Comparison of ENCODE assay signal across 10 mouse cellular contexts in the genomic region with DNA sequence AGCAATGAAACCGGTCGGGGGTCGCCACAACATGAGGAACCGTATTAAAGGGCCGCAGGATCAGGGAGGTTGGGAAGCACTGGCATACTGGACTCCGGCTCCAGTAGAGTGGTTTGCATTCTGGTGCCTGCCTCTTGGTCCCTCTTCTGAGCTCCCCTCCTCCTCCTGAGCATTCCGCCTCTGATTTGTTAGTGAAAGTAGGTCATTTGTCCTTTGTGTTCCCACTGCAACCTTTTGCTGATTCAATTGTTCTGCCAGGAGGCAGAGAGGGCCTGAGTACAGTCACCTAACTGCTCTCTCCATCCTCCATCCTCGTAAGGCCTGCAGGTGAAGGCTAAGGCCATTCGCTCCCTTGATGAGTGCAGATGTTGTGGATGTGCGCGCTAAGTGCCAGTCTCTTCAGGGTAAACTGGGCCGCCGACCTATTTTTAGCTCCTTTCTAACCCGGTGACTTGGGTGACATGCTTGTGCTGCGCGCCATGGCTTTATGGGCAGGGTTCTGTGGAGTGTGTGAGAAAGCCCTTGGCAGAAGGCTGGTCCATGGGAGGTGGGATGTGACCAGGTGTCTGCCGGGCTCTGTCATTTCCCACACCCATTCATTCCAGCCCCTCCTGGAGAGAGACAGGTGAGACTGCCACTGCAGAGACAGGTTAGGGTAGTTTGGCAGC. TPM values are rescaled to one million over a fixed set of nuclear protein-coding genes. Genes with fewer than 3 reads are reported as not detected.
DNase-seq lines count a peak whose midpoint lies in the region; ATAC-seq lines count a peak whose summit lies in the region.
"Had no signal": no experiment of that assay in that cellular context is flagged by ENCODE, and none has a peak within 500 bp of the region (broad histone marks: within the 10 kb centered on the region; RNA-seq: fewer than 3 reads in every experiment).

No protein-coding gene starts in this region.

- no peak overlapping the region for H3K4me3 ChIP-seq in forebrain, embryonic 12.5 days (replicated peaks)
- no peak overlapping the region for H3K4me3 ChIP-seq in forebrain, embryonic 15.5 days
- no peak overlapping the region for H3K4me3 ChIP-seq in midbrain, embryonic 13.5 days (replicated peaks)
- no peak overlapping the region for H3K4me3 ChIP-seq in midbrain, embryonic 14.5 days (replicated peaks; ENCODE audit: low read depth, low read length)
- H3K4me3 ChIP-seq: lung, embryonic 15.5 days had no signal

- H3K36me3 ChIP-seq in forebrain, embryonic 12.5 days (replicated peaks), result no peaks in the 10 kb centered on the region; the same call in none of the 2 replicates
- H3K36me3 ChIP-seq in forebrain, embryonic 15.5 days, result 0 out of 2 replicates have a peak, but pooled peaks cover 2% of the 10 kb centered on the region
- 0 out of 2 replicates have a peak, but pooled peaks cover 11% of the 10 kb centered on the region for H3K36me3 ChIP-seq in midbrain, embryonic 13.5 days
- H3K36me3 ChIP-seq in midbrain, embryonic 14.5 days (ENCODE audit: control insufficient read depth, insufficient read depth, low read length), result peaks cover 3% of the 10 kb centered on the region; the same call in 1 of the 2 replicates

- H3K9me3 ChIP-seq in forebrain, embryonic 12.5 days, result no peaks in the 10 kb centered on the region
- no peaks in the 10 kb centered on the region for H3K9me3 ChIP-seq in forebrain, embryonic 15.5 days
- no peaks in the 10 kb centered on the region for H3K9me3 ChIP-seq in midbrain, embryonic 13.5 days
- H3K9me3 ChIP-seq in midbrain, embryonic 14.5 days (ENCODE audit: control insufficient read depth, low read length), result no peaks in the 10 kb centered on the region
- H3K9me3 ChIP-seq: lung, embryonic 15.5 days had no signal

- H3K4me2 ChIP-seq in forebrain, embryonic 12.5 days, result no peak overlapping the region
- H3K4me2 ChIP-seq in forebrain, embryonic 15.5 days (replicated peaks), result no peak overlapping the region
- no peak overlapping the region for H3K4me2 ChIP-seq in midbrain, embryonic 13.5 days (replicated peaks)
- no peak overlapping the region for H3K4me2 ChIP-seq in midbrain, embryonic 14.5 days (ENCODE audit: low read length)
- H3K4me2 ChIP-seq: lung, embryonic 15.5 days had no signal

- no peak for ATAC-seq in forebrain, embryonic 12.5 days (ENCODE audit: low FRiP score)
- no peak for ATAC-seq in forebrain, embryonic 15.5 days (replicated peaks)
- ATAC-seq in midbrain, embryonic 13.5 days, result no peak
- no peak for ATAC-seq in midbrain, embryonic 14.5 days (ENCODE audit: low FRiP score, low TSS enrichment)

- no peak overlapping the region; the same call in none of the 2 replicates for H3K9ac ChIP-seq in forebrain, embryonic 12.5 days
- H3K9ac ChIP-seq in forebrain, embryonic 15.5 days (replicated peaks), result no peak overlapping the region
- H3K9ac ChIP-seq in midbrain, embryonic 13.5 days (replicated peaks), result 0 out of 2 replicates have a peak overlapping the region, but pooled peaks have one; percentile 7
- H3K9ac ChIP-seq in midbrain, embryonic 14.5 days (replicated peaks; ENCODE audit: low read length), result no peak overlapping the region
- H3K9ac ChIP-seq: lung, embryonic 15.5 days had no signal

- H3K27ac ChIP-seq in forebrain, embryonic 12.5 days, result 0 out of 2 replicates have a peak overlapping the region, but pooled peaks have one; percentile 47
- H3K27ac ChIP-seq in forebrain, embryonic 15.5 days (replicated peaks), result no peak overlapping the region
- H3K27ac ChIP-seq in midbrain, embryonic 13.5 days, result no peak overlapping the region
- no peak overlapping the region for H3K27ac ChIP-seq in midbrain, embryonic 14.5 days (replicated peaks; ENCODE audit: low read depth, low read length)
- H3K27ac ChIP-seq: lung, embryonic 15.5 days had no signal

- 82% methylated on average over 17 of the region's 17 CpGs for WGBS in forebrain, embryonic 12.5 days
- WGBS in forebrain, embryonic 15.5 days, result 72% methylated on average over 17 of the region's 17 CpGs
- 83% methylated on average over 17 of the region's 17 CpGs for WGBS in midbrain, embryonic 13.5 days
- 85% methylated on average over 17 of the region's 17 CpGs for WGBS in midbrain, embryonic 14.5 days

- peaks cover 76% of the 10 kb centered on the region for H3K4me1 ChIP-seq in forebrain, embryonic 12.5 days
- peaks cover 70% of the 10 kb centered on the region for H3K4me1 ChIP-seq in forebrain, embryonic 15.5 days
- H3K4me1 ChIP-seq in midbrain, embryonic 13.5 days (replicated peaks), result peaks cover 77% of the 10 kb centered on the region
- peaks cover 41% of the 10 kb centered on the region for H3K4me1 ChIP-seq in midbrain, embryonic 14.5 days (ENCODE audit: control insufficient read depth, insufficient read depth, low read length)

- no peak for DNase-seq in midbrain, embryonic 14.5 days
- DNase-seq in cerebellum, postnatal 25 days, result peak; percentile 74 to 76
- peak; percentile 68 for DNase-seq in skeletal muscle tissue, adult 2 months (ENCODE audit: low read depth, low spot score)
- DNase-seq in gastrocnemius, adult 18-20 months (ENCODE audit: low spot score), result no peak
- DNase-seq in frontal cortex, postnatal 10 days (ENCODE audit: low spot score in 2 of 2), result no peak
- DNase-seq: kidney, adult 8-10 months had no signal

- H3K27me3 ChIP-seq in forebrain, embryonic 12.5 days, result no peaks in the 10 kb centered on the region
- no peaks in the 10 kb centered on the region for H3K27me3 ChIP-seq in forebrain, embryonic 15.5 days
- no peaks in the 10 kb centered on the region for H3K27me3 ChIP-seq in midbrain, embryonic 13.5 days
- H3K27me3 ChIP-seq in midbrain, embryonic 14.5 days (ENCODE audit: control insufficient read depth, insufficient read depth, low read length), result no peaks in the 10 kb centered on the region
- H3K27me3 ChIP-seq: lung, embryonic 15.5 days had no signal

RNA-seq across cellular contexts. Expression of a gene that starts 8.6 kb away (rescaled TPM):
- polyA plus RNA-seq in forebrain, embryonic 12.5 days (2016; fragmentation: Nextera tagmentation; extraction: Ambion mirVana), result 67.2 and 67.6 TPM in 2 replicates
- 69.4 and 76.8 TPM in 2 replicates for polyA plus RNA-seq in forebrain, embryonic 15.5 days (2015; fragmentation: Nextera tagmentation; extraction: Ambion mirVana)
- polyA plus RNA-seq in midbrain, embryonic 13.5 days (2015; fragmentation: Nextera tagmentation; extraction: Ambion mirVana), result 62.4 and 67.0 TPM in 2 replicates
- 48.7 and 58.1 TPM in 2 replicates for polyA plus RNA-seq in midbrain, embryonic 14.5 days (2014; fragmentation: Nextera tagmentation; extraction: Ambion mirVana)
- total RNA-seq in gastrocnemius, adult 18-20 months (2021), result 10 to 100 TPM; 52.1 to 53.3 TPM

Comparison
In these comparisons a context has a peak if more than half of its experiments do, and no peak if none do; other contexts are left out.
1. DNase-seq: peak in cerebellum, postnatal 25 days (2 of 2) and skeletal muscle tissue, adult 2 months (single experiment); none in midbrain, embryonic 14.5 days (single experiment), gastrocnemius, adult 18-20 months (single experiment) and frontal cortex, postnatal 10 days (0 of 2).